Mouse (Mus musculus): ENCODE data around the gene Gm10974. TPM values are rescaled to one million over a fixed set of nuclear protein-coding genes. Genes with fewer than 3 reads are reported as not detected.

Gene Gm10974
- polyA plus RNA-seq, 1 experiment from 2014 or later: not detected

GRCm38 (mm10) chr7:66404802-66405201 is 39.1 kb downstream of the Gm10974 start:
- Histone ChIP-seq H3K27me3 (ENCODE audit: control insufficient read depth, insufficient read depth, low read length) (no peaks in the 10 kb centered on the region), H3K9ac (replicated peaks; ENCODE audit: low read length) (no peak overlapping the region), H3K4me3 (replicated peaks; ENCODE audit: low read depth, low read length) (no peak overlapping the region), H3K36me3 (ENCODE audit: control insufficient read depth, insufficient read depth, low read length) (no peaks in the 10 kb centered on the region), H3K4me1 (ENCODE audit: control insufficient read depth, insufficient read depth, low read length) (no peaks in the 10 kb centered on the region), H3K9me3 (ENCODE audit: control insufficient read depth, low read length) (no peaks in the 10 kb centered on the region), H3K27ac (replicated peaks; ENCODE audit: low read depth, low read length) (no peak overlapping the region), H3K4me2 (ENCODE audit: low read length) (no peak overlapping the region)
- ATAC-seq (ENCODE audit: low FRiP score, low TSS enrichment) (no peak), DNase-seq (no peak)
- 77% methylated on average over 4 of the region's 4 CpGs for WGBS

GRCm38 (mm10) chr7:66405541-66405940 is 39.8 kb downstream of the Gm10974 start:
- H3K27me3 ChIP-seq (ENCODE audit: control insufficient read depth, insufficient read depth, low read length): no peaks in the 10 kb centered on the region
- H3K4me2 ChIP-seq (ENCODE audit: low read length): no peak overlapping the region
- DNase-seq (no peak), ATAC-seq (ENCODE audit: low FRiP score, low TSS enrichment) (no peak)
- H3K9ac ChIP-seq (replicated peaks; ENCODE audit: low read length): no peak overlapping the region
- no peaks in the 10 kb centered on the region for H3K4me1 ChIP-seq (ENCODE audit: control insufficient read depth, insufficient read depth, low read length)
- H3K4me3 ChIP-seq (replicated peaks; ENCODE audit: low read depth, low read length): no peak overlapping the region
- no peak overlapping the region for H3K27ac ChIP-seq (replicated peaks; ENCODE audit: low read depth, low read length)
- WGBS: 65% methylated on average over 11 of the region's 11 CpGs
- no peaks in the 10 kb centered on the region for H3K9me3 ChIP-seq (ENCODE audit: control insufficient read depth, low read length)
- no peaks in the 10 kb centered on the region for H3K36me3 ChIP-seq (ENCODE audit: control insufficient read depth, insufficient read depth, low read length)

GRCm38 (mm10) chr7:66405951-66406721 is 40.4 kb downstream of the Gm10974 start:
- no peak overlapping the region for H3K9ac ChIP-seq (replicated peaks; ENCODE audit: low read length)
- 63% methylated on average over 13 of the region's 13 CpGs for whole genome bisulfite sequencing

GRCm38 (mm10) chr7:66406971-66407370 is 41.3 kb downstream of the Gm10974 start:
- Histone ChIP-seq H3K4me2 (ENCODE audit: low read length) (no peak overlapping the region), H3K4me1 (ENCODE audit: control insufficient read depth, insufficient read depth, low read length) (no peaks in the 10 kb centered on the region), H3K27me3 (ENCODE audit: control insufficient read depth, insufficient read depth, low read length) (no peaks in the 10 kb centered on the region), H3K9ac (replicated peaks; ENCODE audit: low read length) (no peak overlapping the region), H3K27ac (replicated peaks; ENCODE audit: low read depth, low read length) (no peak overlapping the region), H3K9me3 (ENCODE audit: control insufficient read depth, low read length) (no peaks in the 10 kb centered on the region), H3K36me3 (ENCODE audit: control insufficient read depth, insufficient read depth, low read length) (no peaks in the 10 kb centered on the region), H3K4me3 (replicated peaks; ENCODE audit: low read depth, low read length) (no peak overlapping the region)
- DNase-seq (no peak), ATAC-seq (ENCODE audit: low FRiP score, low TSS enrichment) (no peak)
- WGBS: 77% methylated on average over 8 of the region's 8 CpGs

More at GRCm38 (mm10) chr7:66405951-66406721, 40.4 kb downstream of the Gm10974 start:
- Histone ChIP-seq H3K4me1 (ENCODE audit: control insufficient read depth, insufficient read depth, low read length) (no peaks in the 10 kb centered on the region), H3K36me3 (ENCODE audit: control insufficient read depth, insufficient read depth, low read length) (no peaks in the 10 kb centered on the region), H3K4me3 (replicated peaks; ENCODE audit: low read depth, low read length) (no peak overlapping the region), H3K27ac (replicated peaks; ENCODE audit: low read depth, low read length) (no peak overlapping the region), H3K9me3 (ENCODE audit: control insufficient read depth, low read length) (no peaks in the 10 kb centered on the region), H3K4me2 (ENCODE audit: low read length) (no peak overlapping the region), H3K27me3 (ENCODE audit: control insufficient read depth, insufficient read depth, low read length) (no peaks in the 10 kb centered on the region)
- ATAC-seq (ENCODE audit: low FRiP score, low TSS enrichment) (no peak), DNase-seq (no peak)

GRCm38 (mm10) chr7:66409433-66409832 is 43.7 kb downstream of the Gm10974 start:
- H3K4me2 ChIP-seq (ENCODE audit: low read length): no peak overlapping the region
- 64% methylated on average over 6 of the region's 6 CpGs for WGBS
- ATAC-seq (ENCODE audit: low FRiP score, low TSS enrichment) (no peak), DNase-seq (peak; percentile 69)
- no peak overlapping the region for H3K4me3 ChIP-seq (replicated peaks; ENCODE audit: low read depth, low read length)
- H3K9ac ChIP-seq (replicated peaks; ENCODE audit: low read length): no peak overlapping the region
- no peak overlapping the region for H3K27ac ChIP-seq (replicated peaks; ENCODE audit: low read depth, low read length)
- no peaks in the 10 kb centered on the region for H3K9me3 ChIP-seq (ENCODE audit: control insufficient read depth, low read length)
- H3K36me3 ChIP-seq (ENCODE audit: control insufficient read depth, insufficient read depth, low read length): no peaks in the 10 kb centered on the region
- no peaks in the 10 kb centered on the region for H3K4me1 ChIP-seq (ENCODE audit: control insufficient read depth, insufficient read depth, low read length)
- no peaks in the 10 kb centered on the region for H3K27me3 ChIP-seq (ENCODE audit: control insufficient read depth, insufficient read depth, low read length)

GRCm38 (mm10) chr7:66413093-66413492 is 47.4 kb downstream of the Gm10974 start:
- DNase-seq: peak; percentile 4
- H3K27ac ChIP-seq (replicated peaks; ENCODE audit: low read depth, low read length): no peak overlapping the region
- no peaks in the 10 kb centered on the region for H3K36me3 ChIP-seq (ENCODE audit: control insufficient read depth, insufficient read depth, low read length)
- no peak overlapping the region for H3K4me2 ChIP-seq (ENCODE audit: low read length)
- no peak overlapping the region for H3K9ac ChIP-seq (replicated peaks; ENCODE audit: low read length)
- no peak for ATAC-seq (ENCODE audit: low FRiP score, low TSS enrichment)
- H3K4me3 ChIP-seq (replicated peaks; ENCODE audit: low read depth, low read length): no peak overlapping the region
- H3K4me1 ChIP-seq (ENCODE audit: control insufficient read depth, insufficient read depth, low read length): no peaks in the 10 kb centered on the region
- H3K27me3 ChIP-seq (ENCODE audit: control insufficient read depth, insufficient read depth, low read length): no peaks in the 10 kb centered on the region
- H3K9me3 ChIP-seq (ENCODE audit: control insufficient read depth, low read length): no peaks in the 10 kb centered on the region
- 68% methylated on average over 7 of the region's 7 CpGs for WGBS

GRCm38 (mm10) chr7:66416829-66417228 is 51.1 kb downstream of the Gm10974 start:
- no peak for ATAC-seq (ENCODE audit: low FRiP score, low TSS enrichment)
- H3K27me3 ChIP-seq (ENCODE audit: control insufficient read depth, insufficient read depth, low read length): no peaks in the 10 kb centered on the region
- no peak overlapping the region for H3K4me3 ChIP-seq (replicated peaks; ENCODE audit: low read depth, low read length)
- no peak overlapping the region for H3K9ac ChIP-seq (replicated peaks; ENCODE audit: low read length)
- H3K36me3 ChIP-seq (ENCODE audit: control insufficient read depth, insufficient read depth, low read length): no peaks in the 10 kb centered on the region
- no peaks in the 10 kb centered on the region for H3K4me1 ChIP-seq (ENCODE audit: control insufficient read depth, insufficient read depth, low read length)
- no peak for DNase-seq
- WGBS: 91% methylated on average over 4 of the region's 4 CpGs
- H3K9me3 ChIP-seq (ENCODE audit: control insufficient read depth, low read length): no peaks in the 10 kb centered on the region
- H3K27ac ChIP-seq (replicated peaks; ENCODE audit: low read depth, low read length): no peak overlapping the region
- H3K4me2 ChIP-seq (ENCODE audit: low read length): no peak overlapping the region

GRCm38 (mm10) chr7:66418981-66419380 is 53.3 kb downstream of the Gm10974 start:
- DNase-seq (no peak), ATAC-seq (ENCODE audit: low FRiP score, low TSS enrichment) (no peak)
- H3K4me1 ChIP-seq (ENCODE audit: control insufficient read depth, insufficient read depth, low read length): no peaks in the 10 kb centered on the region
- H3K4me3 ChIP-seq (replicated peaks; ENCODE audit: low read depth, low read length): no peak overlapping the region
- H3K9ac ChIP-seq (replicated peaks; ENCODE audit: low read length): no peak overlapping the region
- H3K27me3 ChIP-seq (ENCODE audit: control insufficient read depth, insufficient read depth, low read length): no peaks in the 10 kb centered on the region
- no peak overlapping the region for H3K27ac ChIP-seq (replicated peaks; ENCODE audit: low read depth, low read length)
- no peaks in the 10 kb centered on the region for H3K9me3 ChIP-seq (ENCODE audit: control insufficient read depth, low read length)
- WGBS: 44% methylated on average over 12 of the region's 12 CpGs
- no peak overlapping the region for H3K4me2 ChIP-seq (ENCODE audit: low read length)
- H3K36me3 ChIP-seq (ENCODE audit: control insufficient read depth, insufficient read depth, low read length): no peaks in the 10 kb centered on the region

- Histone ChIP-seq H3K9me3 (ENCODE audit: control insufficient read depth, low read length) (no peaks in the 10 kb centered on the region), H3K4me2 (ENCODE audit: low read length) (no peak overlapping the region), H3K27ac (replicated peaks; ENCODE audit: low read depth, low read length) (no peak overlapping the region), H3K27me3 (ENCODE audit: control insufficient read depth, insufficient read depth, low read length) (peaks cover 26% of the 10 kb centered on the region), H3K36me3 (ENCODE audit: control insufficient read depth, insufficient read depth, low read length) (no peaks in the 10 kb centered on the region), H3K4me1 (ENCODE audit: control insufficient read depth, insufficient read depth, low read length) (0 out of 2 replicates have a peak, but pooled peaks cover under 1% of the 10 kb centered on the region), H3K9ac (replicated peaks; ENCODE audit: low read length) (no peak overlapping the region), H3K4me3 (replicated peaks; ENCODE audit: low read depth, low read length) (no peak overlapping the region)
- DNase-seq (no peak), ATAC-seq (ENCODE audit: low FRiP score, low TSS enrichment) (no peak)
- WGBS: 80% methylated on average over 8 of the region's 8 CpGs
Measured at GRCm38 (mm10) chr7:66421903-66422302, 56.2 kb downstream of the Gm10974 start.

Data from midbrain, embryonic 14.5 days (tissue).